Mouse (Mus musculus): ENCODE measurements at regions not wholly inside any gene's neighbourhood (a gene's known extent, or its start where the extent isn't known, plus 50 kb on each side); places are given as distances from the start of the nearest gene placed in this dataset.
"Not testable (repeated sequence)": the region's sequence is repeated elsewhere in the genome, so short reads cannot be mapped to it uniquely, and the experiment has no call there.

DNA sequence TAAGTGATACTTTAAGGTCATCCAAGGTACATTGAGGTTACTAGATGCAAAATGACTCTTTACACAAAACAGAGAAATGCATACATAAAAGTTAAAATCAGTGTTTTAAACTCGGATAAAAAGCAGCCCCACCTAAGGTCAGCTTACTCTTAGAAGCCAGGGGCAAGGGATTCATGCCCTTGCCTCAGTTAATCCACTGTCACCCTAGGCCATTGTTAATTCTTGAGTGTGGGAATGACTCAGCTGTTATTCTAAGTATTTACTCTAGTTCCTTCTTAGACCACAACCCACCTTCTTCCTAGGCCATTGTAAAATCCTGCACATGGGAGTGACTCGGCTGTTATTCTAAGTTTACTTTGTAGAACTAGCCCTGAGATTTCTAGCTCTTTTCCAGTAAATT is 64.1 kb upstream of the Ces1h start:
- not testable (repeated sequence) for H3K9me3 ChIP-seq (ENCODE audit: control insufficient read depth, low read length); H3K27ac ChIP-seq; H3K4me1 ChIP-seq (replicated peaks; ENCODE audit: control insufficient read depth, insufficient read depth, low read length); H3K4me3 ChIP-seq (replicated peaks; ENCODE audit: low read length); ATAC-seq (ENCODE audit: low FRiP score); DNase-seq (ENCODE audit: low spot score); H3K9ac ChIP-seq; H3K27me3 ChIP-seq (ENCODE audit: control insufficient read depth, insufficient read depth, low read length); H3K36me3 ChIP-seq (replicated peaks; ENCODE audit: control insufficient read depth, insufficient read depth); H3K4me2 ChIP-seq (replicated peaks)
- 86% methylated on average over 2 of the region's 2 CpGs for WGBS

DNA sequence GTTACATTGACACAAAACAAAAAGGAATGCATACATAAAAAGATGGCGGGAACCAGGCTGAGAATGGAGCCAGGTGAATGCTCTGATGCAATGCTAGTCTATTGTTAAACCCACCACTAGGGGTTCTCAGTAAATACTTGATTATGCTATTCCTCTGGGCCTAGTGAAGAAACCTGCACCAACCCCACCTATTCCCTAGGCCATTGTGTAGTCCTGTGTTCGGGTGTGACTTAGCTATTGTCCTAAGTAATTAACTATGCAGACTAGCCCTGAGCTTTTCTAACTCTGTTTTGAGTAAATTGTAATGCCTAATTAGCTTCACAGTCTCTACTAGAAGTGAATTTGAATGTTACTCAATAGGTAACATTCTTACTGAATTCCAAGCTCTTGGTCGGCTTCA is 62.4 kb upstream of the Ces1h start:
- H3K9ac ChIP-seq = no peak overlapping the region
- H3K27ac ChIP-seq = no peak overlapping the region
- ATAC-seq (ENCODE audit: low FRiP score) = no peak
- H3K4me3 ChIP-seq (replicated peaks; ENCODE audit: low read length) = no peak overlapping the region
- DNase-seq (ENCODE audit: low spot score) = no peak
- WGBS = 69% methylated on average over 3 of the region's 3 CpGs
- no peaks in the 10 kb centered on the region for H3K27me3 ChIP-seq (ENCODE audit: control insufficient read depth, insufficient read depth, low read length)
- H3K9me3 ChIP-seq (ENCODE audit: control insufficient read depth, low read length) = no peaks in the 10 kb centered on the region
- no peaks in the 10 kb centered on the region for H3K4me1 ChIP-seq (replicated peaks; ENCODE audit: control insufficient read depth, insufficient read depth, low read length)
- no peak overlapping the region for H3K4me2 ChIP-seq (replicated peaks)
- no peaks in the 10 kb centered on the region for H3K36me3 ChIP-seq (replicated peaks; ENCODE audit: control insufficient read depth, insufficient read depth)

DNA sequence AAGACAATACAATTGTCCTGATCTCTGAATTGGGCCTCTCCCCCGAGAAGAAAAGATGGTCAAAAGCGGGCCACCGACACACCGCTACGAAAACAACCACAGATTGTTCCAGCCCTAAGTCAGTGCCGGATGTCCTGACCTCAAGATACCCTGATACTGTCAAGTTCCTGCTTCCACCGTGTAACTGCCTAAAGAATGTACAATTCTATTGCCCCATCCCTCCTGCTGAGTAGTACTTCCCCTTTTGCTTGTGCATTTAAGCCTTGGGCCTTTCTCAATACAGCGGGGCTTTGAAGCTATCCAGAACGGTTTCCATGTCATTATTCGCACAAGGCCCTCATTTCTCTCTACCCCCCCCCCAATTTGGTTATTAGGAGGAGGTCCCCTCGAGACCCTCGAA is 57.1 kb upstream of the Ces1h start:
- H3K36me3 ChIP-seq (replicated peaks; ENCODE audit: control insufficient read depth, insufficient read depth); DNase-seq (ENCODE audit: low spot score); ATAC-seq (ENCODE audit: low FRiP score); H3K4me3 ChIP-seq (replicated peaks; ENCODE audit: low read length); H3K27me3 ChIP-seq (ENCODE audit: control insufficient read depth, insufficient read depth, low read length); H3K27ac ChIP-seq; H3K4me1 ChIP-seq (replicated peaks; ENCODE audit: control insufficient read depth, insufficient read depth, low read length); H3K9ac ChIP-seq; H3K9me3 ChIP-seq (ENCODE audit: control insufficient read depth, low read length); H3K4me2 ChIP-seq (replicated peaks): not testable (repeated sequence)
- WGBS = 69% methylated on average over 12 of the region's 12 CpGs

DNA sequence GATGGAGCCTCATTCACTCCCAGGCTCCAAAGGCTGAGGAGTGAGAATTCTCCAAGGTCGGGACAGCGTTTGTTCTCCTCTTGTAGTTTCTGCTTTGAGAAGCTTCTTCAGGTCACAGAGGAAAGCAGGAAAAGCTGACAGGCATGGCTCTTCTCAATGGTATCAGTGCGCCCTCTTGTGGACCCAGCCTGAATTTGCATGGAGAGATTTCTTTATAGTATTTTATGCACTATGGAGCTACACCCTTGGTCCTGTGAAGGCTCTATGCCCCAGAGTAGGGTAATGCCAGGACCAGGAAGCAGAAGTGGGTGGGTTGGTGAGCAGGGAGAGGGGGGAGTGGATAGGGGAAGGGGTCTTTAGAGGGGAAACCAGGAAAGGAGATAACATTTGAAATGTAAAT is 51.1 kb upstream of the Ces1h start:
- peak; percentile 95 for DNase-seq (ENCODE audit: low spot score)
- Histone ChIP-seq H3K27me3 (ENCODE audit: control insufficient read depth, insufficient read depth, low read length) (no peaks in the 10 kb centered on the region), H3K36me3 (replicated peaks; ENCODE audit: control insufficient read depth, insufficient read depth) (no peaks in the 10 kb centered on the region), H3K9me3 (ENCODE audit: control insufficient read depth, low read length) (no peaks in the 10 kb centered on the region), H3K4me2 (replicated peaks) (no peak overlapping the region), H3K4me3 (replicated peaks; ENCODE audit: low read length) (no peak overlapping the region), H3K27ac (no peak overlapping the region), H3K4me1 (replicated peaks; ENCODE audit: control insufficient read depth, insufficient read depth, low read length) (no peaks in the 10 kb centered on the region), H3K9ac (no peak overlapping the region)
- 1% methylated on average over 3 of the region's 3 CpGs for WGBS
- peak; percentile 48; the same call in 1 of the 2 replicates for ATAC-seq (ENCODE audit: low FRiP score)

Measured in hindbrain, embryonic 14.5 days (tissue).